Mouse (Mus musculus) kidney, postnatal 0 days (tissue): Measurements from ENCODE around the gene Ltbp2. TPM values are rescaled to one million over a fixed set of nuclear protein-coding genes. Genes with fewer than 3 reads are reported as not detected.

Experiments used
- ATAC-seq: fragments of 200-750 bp; cut with Nextera tagmentation; replicated peaks from 2 replicates; pipeline ENCODE4 v1.8.0; 2017; ENCODE audit warnings: low read depth, moderate number of reproducible peaks, moderate TSS enrichment, moderate library complexity; ENCODE audit not compliant: low FRiP score
- DNase-seq: peaks from one replicate; pipeline ENCODE4 v3.0.0-alpha.2; 2016; ENCODE audit warnings: low spot score
- H3K27ac ChIP-seq: fragments of 300-500 bp; sonication (generic); 2 replicates; pipeline ENCODE4 v1.5.1; 2014; ENCODE audit warnings: mild to moderate bottlenecking
- H3K27me3 ChIP-seq: fragments of 300-500 bp; sonication (generic); 2 replicates; pipeline ENCODE4 v1.6.1; 2014; ENCODE audit warnings: low read length, mixed read lengths; ENCODE audit not compliant: insufficient read depth
- H3K36me3 ChIP-seq: fragments of 300-500 bp; sonication (generic); 2 replicates; pipeline ENCODE4 v1.6.1; 2014; ENCODE audit warnings: low read length, mixed read lengths; ENCODE audit not compliant: insufficient read depth
- H3K4me1 ChIP-seq: fragments of 300-500 bp; sonication (generic); replicated peaks from 2 replicates; pipeline ENCODE4 v1.6.1; 2014; ENCODE audit warnings: antibody characterized with exemption, low read length, mixed read lengths; ENCODE audit not compliant: insufficient read depth
- H3K4me2 ChIP-seq: fragments of 300-500 bp; sonication (generic); 2 replicates; pipeline ENCODE4 v1.6.1; 2014; ENCODE audit warnings: mild to moderate bottlenecking, low read length, moderate library complexity, mixed read lengths
- H3K4me3 ChIP-seq: fragments of 300-500 bp; sonication (generic); replicated peaks from 2 replicates; pipeline ENCODE4 v1.5.1; 2014; ENCODE audit warnings: low read depth, low read length
- H3K9ac ChIP-seq: fragments of 300-500 bp; sonication (generic); 2 replicates; pipeline ENCODE4 v1.6.1; 2014; ENCODE audit warnings: low read depth, low read length
- H3K9me3 ChIP-seq: fragments of 300-500 bp; sonication (generic); replicated peaks from 2 replicates; pipeline ENCODE4 v1.6.1; 2016; ENCODE audit warnings: low read length, inconsistent platforms, mixed read lengths
- CTCF ChIP-seq: IDR thresholded peaks from 2 replicates; pipeline ENCODE4 v1.5.1; 2016; ENCODE audit warnings: antibody characterized with exemption, low read depth, mild to moderate bottlenecking, moderate library complexity
- WGBS: fragments of 180-500 bp; shearing (Covaris S2); extraction: QIAGEN DNeasy Blood & Tissue Kit; methylation state at CpG from one replicate; pipeline ENCODE4 v1.1.7; 2014; 5-methylcytosine and 5-hydroxymethylcytosine counted together
- polyA plus RNA-seq: library from polyadenylated mRNA; unstranded; fragments of >200 nt; fragmentation: Nextera tagmentation; extraction: Ambion mirVana; gene quantifications from 2 replicates; pipeline ENCODE4 v1.2.1, GENCODE M21; 2015

The Ltbp2 gene
- polyA plus RNA-seq, 1 experiment from 2014 or later, result 0.14 TPM

DNA sequence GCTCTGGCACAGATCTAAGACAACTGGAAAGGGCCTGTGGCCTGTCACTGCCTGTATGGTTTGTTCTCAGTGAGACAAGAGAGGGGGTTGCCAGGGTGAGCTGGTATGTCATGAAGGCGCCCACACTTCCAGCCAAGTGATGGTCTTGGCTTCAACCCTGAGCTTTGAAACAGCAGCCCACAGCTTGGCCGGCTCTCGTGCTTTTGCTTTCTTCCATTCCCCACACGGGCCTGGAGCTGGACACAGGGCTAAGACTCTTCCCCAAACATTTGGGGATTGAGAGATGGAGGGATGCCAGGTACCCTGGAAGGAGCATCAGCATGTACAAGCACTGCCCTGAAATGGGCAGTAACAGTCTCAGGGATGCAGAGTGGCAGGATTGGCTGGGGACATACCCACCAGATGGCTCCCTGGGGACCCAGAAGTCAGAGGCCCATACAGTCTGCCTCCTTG lies 36.3 kb upstream of the Ltbp2 start:
- Histone ChIP-seq H3K9ac (no peak overlapping the region), H3K27me3 (no peaks in the 10 kb centered on the region), H3K4me3 (no peak overlapping the region), H3K27ac (no peak overlapping the region), H3K36me3 (no peaks in the 10 kb centered on the region), H3K9me3 (no peaks in the 10 kb centered on the region), H3K4me1 (no peaks in the 10 kb centered on the region), H3K4me2 (no peak overlapping the region)
- DNase-seq (no peak), ATAC-seq (no peak)
- TF ChIP-seq CTCF, result no peak
- 85% methylated on average over 4 of the region's 4 CpGs for WGBS

DNA sequence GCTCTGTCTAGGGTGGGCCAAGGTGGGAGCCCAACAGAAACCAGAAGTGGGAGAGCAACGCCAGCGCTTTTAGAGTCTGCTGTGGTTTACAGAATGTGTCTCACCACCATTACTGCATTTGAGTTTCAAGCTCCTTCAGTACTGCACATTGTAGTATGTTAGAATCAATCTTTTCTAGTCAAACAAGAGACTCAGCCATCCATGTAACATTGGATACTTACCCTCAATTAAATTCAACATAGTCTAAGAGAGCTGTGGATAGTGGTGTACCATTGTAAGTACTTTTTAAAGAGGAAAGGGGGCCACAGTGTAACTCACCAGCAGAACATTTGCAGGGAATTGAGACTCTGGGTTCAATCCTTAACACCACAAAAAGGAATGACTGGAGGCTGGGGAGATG lies 35.3 kb upstream of the Ltbp2 start:
- no peak overlapping the region for H3K4me3 ChIP-seq
- no peak for TF ChIP-seq CTCF
- no peaks in the 10 kb centered on the region for H3K27me3 ChIP-seq
- no peak overlapping the region for H3K27ac ChIP-seq
- no peak overlapping the region for H3K4me2 ChIP-seq
- no peaks in the 10 kb centered on the region for H3K9me3 ChIP-seq
- DNase-seq (no peak), ATAC-seq (no peak)
- H3K4me1 ChIP-seq, result no peaks in the 10 kb centered on the region
- whole genome bisulfite sequencing, result 82% methylated on average over 2 of the region's 2 CpGs
- H3K9ac ChIP-seq, result no peak overlapping the region
- H3K36me3 ChIP-seq, result no peaks in the 10 kb centered on the region

DNA sequence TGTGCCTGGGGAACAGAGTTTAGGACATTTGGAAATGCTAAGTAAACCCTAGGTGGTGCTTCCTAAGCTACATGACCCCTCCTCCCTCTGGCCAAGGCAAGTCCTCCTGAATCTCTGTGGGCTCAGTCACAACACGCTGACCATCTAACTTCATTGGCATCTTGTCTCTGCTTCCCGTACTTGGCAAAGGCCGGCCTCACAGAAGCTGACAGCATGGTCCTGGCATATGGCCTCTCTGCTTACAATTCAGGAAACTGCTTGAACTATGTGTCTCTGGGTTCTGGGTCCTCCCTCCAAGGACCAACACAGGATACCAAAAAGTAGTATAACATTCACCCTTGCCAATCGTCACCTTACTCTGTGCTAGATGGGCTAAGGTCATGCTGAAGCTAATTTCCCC lies 33.7 kb upstream of the Ltbp2 start:
- H3K4me3 ChIP-seq, result no peak overlapping the region
- H3K9me3 ChIP-seq, result no peaks in the 10 kb centered on the region
- ATAC-seq (no peak), DNase-seq (no peak)
- no peaks in the 10 kb centered on the region for H3K36me3 ChIP-seq
- H3K27me3 ChIP-seq, result no peaks in the 10 kb centered on the region
- TF ChIP-seq CTCF, result no peak
- H3K4me1 ChIP-seq, result no peaks in the 10 kb centered on the region
- no peak overlapping the region for H3K27ac ChIP-seq
- 93% methylated on average over 4 of the region's 4 CpGs for WGBS
- H3K9ac ChIP-seq, result no peak overlapping the region
- H3K4me2 ChIP-seq, result no peak overlapping the region

DNA sequence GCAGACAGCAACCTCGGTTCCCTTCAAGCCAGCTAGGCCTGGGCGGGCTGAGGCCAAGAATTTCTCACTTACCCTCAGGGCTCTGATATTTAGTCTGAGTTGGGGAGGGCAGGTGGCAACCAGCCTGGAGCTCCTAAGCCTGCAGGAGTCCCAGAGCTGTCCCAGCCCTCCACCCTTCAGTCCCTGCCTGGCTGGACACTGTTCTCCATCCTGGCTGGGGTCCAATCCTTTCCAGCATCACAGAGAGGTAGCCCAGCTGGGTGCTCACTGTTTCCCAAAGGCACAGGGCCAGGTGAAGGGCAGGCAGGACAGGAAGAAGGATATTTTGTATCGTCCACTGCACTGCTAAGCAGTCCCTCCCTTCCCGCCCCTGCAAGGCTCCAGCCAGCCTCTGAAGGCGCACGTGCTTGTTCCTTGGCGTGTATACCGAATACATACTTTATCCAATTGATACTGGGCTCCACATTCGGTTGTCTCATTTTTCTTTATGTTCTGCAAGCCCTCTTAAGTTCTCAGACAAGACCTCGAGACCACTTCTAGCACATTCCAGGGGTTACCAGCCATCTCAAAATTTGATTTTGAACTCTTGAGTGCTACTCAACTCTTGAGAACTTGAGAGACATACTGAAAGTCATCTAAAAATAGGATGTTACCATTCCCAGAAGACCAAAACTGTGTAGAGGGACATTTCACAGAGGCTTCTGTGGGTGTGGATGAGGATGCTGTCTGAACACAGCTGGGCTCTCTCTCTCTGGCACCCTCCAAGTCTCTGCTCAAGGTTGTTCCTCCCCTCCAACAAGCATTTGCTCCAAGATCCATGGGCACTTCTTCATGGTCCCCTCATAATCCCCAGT lies 31.5 kb upstream of the Ltbp2 start:
- Histone ChIP-seq H3K9ac (no peak overlapping the region), H3K36me3 (no peaks in the 10 kb centered on the region), H3K9me3 (no peaks in the 10 kb centered on the region), H3K4me2 (no peak overlapping the region), H3K4me1 (no peaks in the 10 kb centered on the region), H3K27ac (no peak overlapping the region), H3K27me3 (no peaks in the 10 kb centered on the region), H3K4me3 (no peak overlapping the region)
- no peak for TF ChIP-seq CTCF
- DNase-seq (no peak), ATAC-seq (no peak)
- 58% methylated on average over 10 of the region's 10 CpGs for WGBS

DNA sequence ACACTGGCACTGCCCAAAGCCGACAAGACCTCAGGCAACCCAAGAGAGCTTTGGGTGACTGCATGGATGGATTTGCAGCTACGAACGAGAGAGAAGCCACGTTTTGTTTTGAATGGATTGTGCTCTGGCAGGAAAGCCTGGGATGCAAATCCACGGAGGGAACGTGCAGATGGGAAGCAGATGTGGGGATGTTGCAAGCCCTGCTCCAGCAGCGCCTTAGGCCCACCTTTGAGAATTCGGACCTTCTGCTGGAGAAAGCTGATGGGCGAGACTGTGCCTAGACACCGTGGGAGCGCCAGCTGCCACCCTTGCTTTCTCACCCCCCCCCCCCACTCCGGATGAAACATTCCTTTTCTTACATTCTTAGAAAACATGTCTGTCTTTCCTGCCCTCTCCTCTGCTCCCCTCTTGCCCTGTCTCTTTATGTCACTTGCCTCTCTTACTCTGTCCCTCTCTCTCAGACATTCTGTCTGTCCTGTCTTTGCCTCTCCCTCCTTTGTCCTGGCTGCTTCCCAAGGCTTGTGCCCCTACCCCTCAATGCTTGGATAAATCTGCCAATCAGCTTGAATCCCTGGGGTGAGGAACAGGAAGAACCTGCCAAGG lies 30.8 kb upstream of the Ltbp2 start:
- ATAC-seq (no peak), DNase-seq (no peak)
- Histone ChIP-seq H3K4me3 (no peak overlapping the region), H3K36me3 (no peaks in the 10 kb centered on the region), H3K4me1 (no peaks in the 10 kb centered on the region), H3K9me3 (no peaks in the 10 kb centered on the region), H3K9ac (no peak overlapping the region), H3K4me2 (no peak overlapping the region), H3K27me3 (no peaks in the 10 kb centered on the region), H3K27ac (no peak overlapping the region)
- TF ChIP-seq CTCF, result no peak
- WGBS, result 68% methylated on average over 12 of the region's 12 CpGs

DNA sequence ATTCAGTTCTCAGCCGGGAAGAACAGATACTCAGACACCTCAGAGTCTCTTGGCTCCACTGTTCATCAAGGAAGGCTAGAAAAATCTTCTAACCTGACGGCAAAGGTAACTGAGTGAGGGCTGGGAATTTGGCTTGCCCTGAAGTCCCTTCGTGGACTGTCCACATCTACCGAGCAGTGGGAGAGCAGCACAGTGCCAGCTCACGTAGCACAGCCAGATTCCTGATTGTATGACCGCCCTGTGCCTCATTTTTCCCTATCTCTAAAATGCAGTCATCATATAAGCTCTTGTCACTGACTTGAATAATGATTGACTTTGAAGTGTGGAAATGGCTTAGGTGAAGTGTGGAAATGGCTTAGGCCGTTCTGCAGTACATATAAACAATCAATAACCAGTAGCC lies 28.1 kb upstream of the Ltbp2 start:
- no peak for TF ChIP-seq CTCF
- Histone ChIP-seq H3K27ac (no peak overlapping the region), H3K27me3 (no peaks in the 10 kb centered on the region), H3K9me3 (no peaks in the 10 kb centered on the region), H3K9ac (no peak overlapping the region), H3K4me2 (no peak overlapping the region), H3K4me1 (no peaks in the 10 kb centered on the region), H3K36me3 (no peaks in the 10 kb centered on the region), H3K4me3 (no peak overlapping the region)
- DNase-seq, result no peak
- no peak for ATAC-seq
- WGBS, result 77% methylated on average over 7 of the region's 7 CpGs
